Mouse (Mus musculus): ENCODE data around the gene Akr1b10. TPM values are rescaled to one million over a fixed set of nuclear protein-coding genes. Genes with fewer than 3 reads are reported as not detected.

Gene Akr1b10
- polyA plus RNA-seq, 1 experiment from 2014 or later, result 16.9 TPM

DNA sequence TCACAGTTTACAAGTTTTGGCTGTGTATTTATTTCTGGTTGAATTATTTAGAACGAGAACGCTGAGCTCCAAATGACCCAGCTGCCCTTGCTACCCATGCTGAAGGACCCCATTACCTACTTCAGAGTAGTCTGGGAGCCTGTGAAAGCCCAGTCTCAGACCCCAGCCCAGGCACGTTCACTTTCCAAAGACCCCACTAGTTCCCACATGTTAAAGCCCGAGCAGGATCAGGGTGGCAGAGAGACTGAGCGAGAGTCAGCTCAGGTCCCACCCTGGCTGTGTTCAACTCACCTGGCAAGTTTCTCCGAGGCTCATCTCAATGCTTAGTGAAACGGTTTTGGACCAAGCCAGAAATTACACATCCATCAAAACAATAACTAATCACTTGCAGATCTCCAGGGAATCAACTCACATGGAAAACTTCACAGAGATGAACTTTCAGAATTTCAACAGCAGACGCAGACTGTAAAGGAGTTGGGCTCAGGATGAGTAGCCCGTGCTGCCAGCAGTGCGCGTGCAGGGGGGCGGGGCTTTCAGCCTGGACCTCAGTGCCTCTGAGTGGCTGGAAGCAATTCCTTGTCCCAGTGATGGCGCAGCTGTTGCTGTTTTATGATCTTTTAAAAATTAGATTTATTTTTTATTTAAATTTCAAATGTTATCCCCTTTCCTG, 818 bp downstream of the Akr1b10 start:
- Histone ChIP-seq H3K36me3 (replicated peaks; ENCODE audit: control insufficient read depth, insufficient read depth, low read depth, low read length) (no peaks in the 10 kb centered on the region), H3K4me3 (ENCODE audit: low read depth, low read length) (peak overlapping the region; percentile 33), H3K4me2 (ENCODE audit: low read depth, low read length) (peak overlapping the region; percentile 54), H3K27me3 (ENCODE audit: control insufficient read depth, insufficient read depth, low read length) (no peaks in the 10 kb centered on the region), H3K9ac (replicated peaks; ENCODE audit: low read length) (peak overlapping the region; percentile 22; the same call in 1 of the 2 replicates), H3K9me3 (replicated peaks; ENCODE audit: control insufficient read depth, low read length) (no peaks in the 10 kb centered on the region), H3K4me1 (ENCODE audit: control insufficient read depth, insufficient read depth, low read length) (no peaks in the 10 kb centered on the region), H3K27ac (replicated peaks; ENCODE audit: low read depth, low read length) (no peak overlapping the region)
- ATAC-seq (replicated peaks; ENCODE audit: insufficient number of reproducible peaks, low FRiP score, low TSS enrichment, low read depth) (peak; percentile 78; the same call in 1 of the 2 replicates), DNase-seq (ENCODE audit: low spot score) (peak; percentile 63)
- 3% methylated on average over 13 of the region's 13 CpGs for WGBS

DNA sequence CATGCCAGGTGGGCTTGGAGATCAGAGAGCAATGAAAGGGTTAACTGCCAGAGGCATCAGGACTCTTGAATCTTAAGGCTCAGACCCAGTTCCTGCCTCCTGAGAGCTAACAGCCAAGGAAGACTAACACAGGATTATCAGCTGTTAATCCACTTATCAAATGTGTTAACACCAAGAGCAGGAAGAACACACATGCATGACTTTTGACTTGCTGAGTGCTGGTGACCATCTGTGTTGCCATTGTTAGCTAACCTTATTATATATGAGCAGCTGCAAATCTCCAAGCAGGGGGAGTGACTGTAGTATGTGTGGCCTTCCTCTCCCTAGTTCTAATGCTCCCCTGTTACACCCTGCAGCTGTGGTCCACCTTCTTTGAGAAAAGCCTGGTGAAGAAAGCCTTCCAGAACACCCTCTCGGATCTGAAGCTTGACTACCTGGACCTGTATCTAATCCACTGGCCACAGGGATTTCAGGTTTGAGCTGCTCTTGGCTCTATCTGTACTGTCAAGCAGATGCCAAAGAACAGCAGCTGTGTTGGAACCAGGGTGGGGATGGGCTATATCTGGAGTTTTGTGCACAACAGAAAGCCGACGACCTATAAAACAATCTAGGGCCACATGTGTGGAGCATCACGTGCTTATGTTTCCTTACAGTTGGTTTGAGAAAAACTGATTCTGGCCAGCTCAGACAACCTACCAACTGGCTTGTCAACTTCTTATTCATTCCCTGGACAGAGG, 4.6 kb downstream of the Akr1b10 start:
- Histone ChIP-seq H3K4me2 (ENCODE audit: low read depth, low read length) (no peak overlapping the region), H3K9ac (replicated peaks; ENCODE audit: low read length) (no peak overlapping the region), H3K27ac (replicated peaks; ENCODE audit: low read depth, low read length) (no peak overlapping the region), H3K27me3 (ENCODE audit: control insufficient read depth, insufficient read depth, low read length) (no peaks in the 10 kb centered on the region), H3K36me3 (replicated peaks; ENCODE audit: control insufficient read depth, insufficient read depth, low read depth, low read length) (no peaks in the 10 kb centered on the region), H3K4me3 (ENCODE audit: low read depth, low read length) (no peak overlapping the region), H3K4me1 (ENCODE audit: control insufficient read depth, insufficient read depth, low read length) (no peaks in the 10 kb centered on the region), H3K9me3 (replicated peaks; ENCODE audit: control insufficient read depth, low read length) (no peaks in the 10 kb centered on the region)
- DNase-seq (ENCODE audit: low spot score) (no peak), ATAC-seq (replicated peaks; ENCODE audit: insufficient number of reproducible peaks, low FRiP score, low TSS enrichment, low read depth) (no peak)
- WGBS, result 86% methylated on average over 4 of the region's 4 CpGs

DNA sequence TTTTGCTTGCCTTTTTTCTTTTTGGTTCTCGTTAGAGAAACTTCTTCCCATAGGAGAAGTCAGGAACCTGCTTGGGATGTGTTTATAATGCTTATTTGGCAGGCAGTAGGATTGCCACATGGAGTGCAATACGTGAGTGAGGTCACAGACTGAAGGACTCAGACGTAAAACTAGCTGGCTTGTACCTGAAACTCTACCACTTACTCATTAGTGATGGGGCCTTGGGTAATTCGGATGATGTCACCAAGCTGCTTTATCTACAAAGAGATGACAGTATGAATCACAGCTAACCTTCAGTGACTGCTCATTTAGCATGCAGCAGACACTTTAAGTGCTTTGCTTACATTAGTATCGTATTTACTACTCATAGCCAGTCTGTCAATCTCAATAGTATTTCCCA, 11.9 kb downstream of the Akr1b10 start:
- no peak for ATAC-seq (replicated peaks; ENCODE audit: insufficient number of reproducible peaks, low FRiP score, low TSS enrichment, low read depth)
- WGBS, result 76% methylated on average over 5 of the region's 5 CpGs
- H3K27me3 ChIP-seq (ENCODE audit: control insufficient read depth, insufficient read depth, low read length), result no peaks in the 10 kb centered on the region

DNA sequence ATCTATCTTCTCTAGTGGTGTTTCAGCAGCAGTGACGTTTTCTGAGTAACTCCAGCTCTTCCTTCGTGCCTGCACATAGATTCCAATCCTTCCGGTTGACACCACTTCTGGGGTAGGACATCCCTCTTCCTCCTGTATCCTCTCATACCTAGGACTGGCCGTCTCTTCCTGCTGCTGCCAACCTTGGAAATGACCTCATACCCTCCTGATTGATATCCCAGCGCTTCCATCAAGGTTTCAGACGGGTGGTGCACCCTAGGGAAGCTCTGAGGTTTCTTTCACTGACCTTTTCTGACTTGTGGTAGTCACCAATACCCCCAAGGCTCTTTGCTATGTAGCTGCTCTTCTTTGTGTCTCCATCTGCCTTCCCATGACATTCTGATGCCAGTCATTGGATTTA, 14.4 kb downstream of the Akr1b10 start:
- Histone ChIP-seq H3K9me3 (replicated peaks; ENCODE audit: control insufficient read depth, low read length) (no peaks in the 10 kb centered on the region), H3K36me3 (replicated peaks; ENCODE audit: control insufficient read depth, insufficient read depth, low read depth, low read length) (no peaks in the 10 kb centered on the region), H3K4me3 (ENCODE audit: low read depth, low read length) (no peak overlapping the region), H3K27me3 (ENCODE audit: control insufficient read depth, insufficient read depth, low read length) (no peaks in the 10 kb centered on the region), H3K4me2 (ENCODE audit: low read depth, low read length) (no peak overlapping the region), H3K27ac (replicated peaks; ENCODE audit: low read depth, low read length) (no peak overlapping the region), H3K9ac (replicated peaks; ENCODE audit: low read length) (no peak overlapping the region), H3K4me1 (ENCODE audit: control insufficient read depth, insufficient read depth, low read length) (no peaks in the 10 kb centered on the region)
- 88% methylated on average over 6 of the region's 6 CpGs for WGBS
- DNase-seq (ENCODE audit: low spot score) (no peak), ATAC-seq (replicated peaks; ENCODE audit: insufficient number of reproducible peaks, low FRiP score, low TSS enrichment, low read depth) (no peak)

More for the DNA sequence above, 11.9 kb downstream of the Akr1b10 start:
- Histone ChIP-seq H3K36me3 (replicated peaks; ENCODE audit: control insufficient read depth, insufficient read depth, low read depth, low read length) (no peaks in the 10 kb centered on the region), H3K27ac (replicated peaks; ENCODE audit: low read depth, low read length) (no peak overlapping the region), H3K4me1 (ENCODE audit: control insufficient read depth, insufficient read depth, low read length) (no peaks in the 10 kb centered on the region), H3K4me2 (ENCODE audit: low read depth, low read length) (no peak overlapping the region), H3K9me3 (replicated peaks; ENCODE audit: control insufficient read depth, low read length) (no peaks in the 10 kb centered on the region), H3K9ac (replicated peaks; ENCODE audit: low read length) (no peak overlapping the region), H3K4me3 (ENCODE audit: low read depth, low read length) (no peak overlapping the region)
- no peak for DNase-seq (ENCODE audit: low spot score)

DNA sequence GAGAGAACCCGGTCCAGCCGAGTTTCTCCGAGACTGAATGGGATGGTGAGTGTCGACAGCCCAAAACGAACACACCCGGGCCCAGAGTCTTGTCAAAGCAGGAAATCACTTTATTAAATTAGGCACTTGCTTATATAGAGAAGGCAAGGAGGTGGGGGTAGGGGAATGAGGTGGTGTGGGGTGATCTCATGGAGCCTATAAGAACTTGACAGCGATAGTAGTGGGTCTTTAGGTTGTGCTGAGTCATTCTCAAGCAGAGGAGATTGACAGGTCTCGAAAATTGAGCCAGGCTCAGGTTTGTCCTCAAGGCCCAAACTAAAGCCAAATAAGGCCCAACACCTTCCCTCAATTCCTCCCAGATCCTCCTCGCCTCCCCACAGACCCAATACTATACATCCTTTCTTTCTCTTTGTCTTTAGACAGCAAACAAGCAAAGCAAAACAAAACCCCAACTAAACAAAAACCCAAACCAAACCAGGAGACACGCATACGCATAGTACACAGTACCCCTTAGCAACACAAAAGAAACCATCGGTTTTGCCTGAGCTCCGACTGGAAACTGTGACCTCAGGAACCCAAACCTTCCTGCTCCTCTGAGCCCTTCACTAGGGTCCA, 15.7 kb downstream of the Akr1b10 start:
- H3K4me1 ChIP-seq (ENCODE audit: control insufficient read depth, insufficient read depth, low read length), result no peaks in the 10 kb centered on the region
- WGBS, result 78% methylated on average over 13 of the region's 13 CpGs
- H3K9me3 ChIP-seq (replicated peaks; ENCODE audit: control insufficient read depth, low read length), result no peaks in the 10 kb centered on the region
- no peak for ATAC-seq (replicated peaks; ENCODE audit: insufficient number of reproducible peaks, low FRiP score, low TSS enrichment, low read depth)
- no peak overlapping the region for H3K4me3 ChIP-seq (ENCODE audit: low read depth, low read length)
- no peak for DNase-seq (ENCODE audit: low spot score)
- no peaks in the 10 kb centered on the region for H3K36me3 ChIP-seq (replicated peaks; ENCODE audit: control insufficient read depth, insufficient read depth, low read depth, low read length)
- H3K4me2 ChIP-seq (ENCODE audit: low read depth, low read length), result no peak overlapping the region
- H3K27me3 ChIP-seq (ENCODE audit: control insufficient read depth, insufficient read depth, low read length), result no peaks in the 10 kb centered on the region
- no peak overlapping the region for H3K27ac ChIP-seq (replicated peaks; ENCODE audit: low read depth, low read length)
- H3K9ac ChIP-seq (replicated peaks; ENCODE audit: low read length), result no peak overlapping the region

DNA sequence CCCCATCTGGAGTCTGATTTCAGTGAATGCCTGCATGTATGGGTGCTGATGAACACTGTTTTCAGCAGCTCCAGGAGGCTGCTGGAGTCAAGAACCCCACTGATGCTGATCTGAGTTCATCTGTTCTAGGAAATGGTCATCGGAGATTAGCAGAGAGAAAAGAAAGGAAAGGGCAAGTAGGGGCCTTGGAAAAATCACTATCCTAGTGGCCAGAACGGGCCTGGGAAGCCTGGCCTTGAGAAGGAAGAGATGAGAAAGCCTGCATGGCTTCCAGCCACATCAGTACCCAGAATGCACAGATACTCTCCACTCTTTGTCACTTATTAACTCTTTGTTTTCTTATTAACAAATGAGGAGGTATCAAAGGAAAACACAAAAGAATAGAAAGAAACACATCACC, 16.7 kb downstream of the Akr1b10 start:
- H3K4me3 ChIP-seq (ENCODE audit: low read depth, low read length), result no peak overlapping the region
- WGBS, result 85% methylated on average over 2 of the region's 2 CpGs
- no peak overlapping the region for H3K9ac ChIP-seq (replicated peaks; ENCODE audit: low read length)
- no peak overlapping the region for H3K27ac ChIP-seq (replicated peaks; ENCODE audit: low read depth, low read length)
- no peak for ATAC-seq (replicated peaks; ENCODE audit: insufficient number of reproducible peaks, low FRiP score, low TSS enrichment, low read depth)
- DNase-seq (ENCODE audit: low spot score), result no peak
- H3K4me1 ChIP-seq (ENCODE audit: control insufficient read depth, insufficient read depth, low read length), result no peaks in the 10 kb centered on the region
- no peak overlapping the region for H3K4me2 ChIP-seq (ENCODE audit: low read depth, low read length)
- no peaks in the 10 kb centered on the region for H3K36me3 ChIP-seq (replicated peaks; ENCODE audit: control insufficient read depth, insufficient read depth, low read depth, low read length)
- H3K9me3 ChIP-seq (replicated peaks; ENCODE audit: control insufficient read depth, low read length), result no peaks in the 10 kb centered on the region
- H3K27me3 ChIP-seq (ENCODE audit: control insufficient read depth, insufficient read depth, low read length), result no peaks in the 10 kb centered on the region

DNA sequence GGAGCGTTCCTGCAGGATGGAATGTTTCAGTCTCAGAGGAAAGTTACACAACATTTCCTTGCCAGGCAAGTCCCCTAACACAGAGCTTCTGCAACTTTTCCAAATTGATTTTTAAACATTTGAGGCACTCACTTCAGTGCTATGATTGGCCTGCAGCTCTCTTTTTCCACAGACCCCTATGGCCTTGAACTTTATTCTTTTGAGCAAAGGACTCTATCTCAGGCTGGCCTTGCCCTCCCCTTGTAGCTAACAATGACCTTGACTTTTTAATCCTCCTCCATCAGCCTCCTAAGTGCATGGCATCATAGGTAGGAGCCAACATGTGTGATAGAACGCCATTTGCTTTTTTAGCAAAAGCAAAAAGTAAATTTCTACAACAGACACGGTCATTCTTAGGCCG, 22.7 kb downstream of the Akr1b10 start:
- WGBS, result 91% methylated on average over 4 of the region's 4 CpGs
- Histone ChIP-seq H3K9me3 (replicated peaks; ENCODE audit: control insufficient read depth, low read length) (no peaks in the 10 kb centered on the region), H3K27ac (replicated peaks; ENCODE audit: low read depth, low read length) (no peak overlapping the region), H3K4me3 (ENCODE audit: low read depth, low read length) (no peak overlapping the region), H3K36me3 (replicated peaks; ENCODE audit: control insufficient read depth, insufficient read depth, low read depth, low read length) (no peaks in the 10 kb centered on the region), H3K4me1 (ENCODE audit: control insufficient read depth, insufficient read depth, low read length) (no peaks in the 10 kb centered on the region), H3K4me2 (ENCODE audit: low read depth, low read length) (no peak overlapping the region), H3K9ac (replicated peaks; ENCODE audit: low read length) (no peak overlapping the region), H3K27me3 (ENCODE audit: control insufficient read depth, insufficient read depth, low read length) (no peaks in the 10 kb centered on the region)
- no peak for DNase-seq (ENCODE audit: low spot score)
- ATAC-seq (replicated peaks; ENCODE audit: insufficient number of reproducible peaks, low FRiP score, low TSS enrichment, low read depth), result no peak

DNA sequence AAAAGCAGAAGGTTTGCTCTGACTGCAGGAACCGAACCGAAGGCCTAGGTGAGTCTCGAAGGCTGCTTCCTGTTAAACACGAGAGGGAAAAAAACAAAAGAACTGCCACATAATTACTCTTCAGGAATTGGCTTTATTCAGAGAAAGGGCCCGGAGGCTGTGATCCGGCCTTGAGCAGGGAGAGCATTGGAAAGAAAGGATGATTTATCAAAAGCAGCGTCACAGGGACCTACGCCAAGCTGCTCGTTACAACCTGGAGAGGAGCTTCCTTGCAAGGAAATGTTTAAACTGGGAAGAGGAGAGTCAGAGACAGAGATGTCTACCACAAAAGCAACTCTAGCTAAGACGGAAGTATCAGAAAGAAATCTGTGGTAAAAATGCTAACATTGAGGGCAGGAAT, 23.4 kb downstream of the Akr1b10 start:
- Histone ChIP-seq H3K9ac (replicated peaks; ENCODE audit: low read length) (no peak overlapping the region), H3K36me3 (replicated peaks; ENCODE audit: control insufficient read depth, insufficient read depth, low read depth, low read length) (no peaks in the 10 kb centered on the region), H3K4me2 (ENCODE audit: low read depth, low read length) (no peak overlapping the region), H3K9me3 (replicated peaks; ENCODE audit: control insufficient read depth, low read length) (no peaks in the 10 kb centered on the region), H3K4me3 (ENCODE audit: low read depth, low read length) (no peak overlapping the region), H3K4me1 (ENCODE audit: control insufficient read depth, insufficient read depth, low read length) (no peaks in the 10 kb centered on the region), H3K27me3 (ENCODE audit: control insufficient read depth, insufficient read depth, low read length) (no peaks in the 10 kb centered on the region), H3K27ac (replicated peaks; ENCODE audit: low read depth, low read length) (no peak overlapping the region)
- ATAC-seq (replicated peaks; ENCODE audit: insufficient number of reproducible peaks, low FRiP score, low TSS enrichment, low read depth) (no peak), DNase-seq (ENCODE audit: low spot score) (no peak)
- WGBS, result 81% methylated on average over 10 of the region's 10 CpGs

Data from embryonic facial prominence, embryonic 11.5 days (tissue).